Mouse (Mus musculus) WW6 (cell line): ENCODE results near the gene Pof1b.

ENCODE experiments used
- DNase-seq: peaks from one replicate; pipeline ENCODE4 v3.0.0-alpha.2; 2013; ENCODE audit warnings: low read depth, low spot score

Pof1b gene

GRCm38 (mm10) chrX:112698508-112698907, at the start of gene Pof1b:
Gene Pof1b (minus strand): TSS chrX:112698651.
- DNase-seq = no peak

DNA sequence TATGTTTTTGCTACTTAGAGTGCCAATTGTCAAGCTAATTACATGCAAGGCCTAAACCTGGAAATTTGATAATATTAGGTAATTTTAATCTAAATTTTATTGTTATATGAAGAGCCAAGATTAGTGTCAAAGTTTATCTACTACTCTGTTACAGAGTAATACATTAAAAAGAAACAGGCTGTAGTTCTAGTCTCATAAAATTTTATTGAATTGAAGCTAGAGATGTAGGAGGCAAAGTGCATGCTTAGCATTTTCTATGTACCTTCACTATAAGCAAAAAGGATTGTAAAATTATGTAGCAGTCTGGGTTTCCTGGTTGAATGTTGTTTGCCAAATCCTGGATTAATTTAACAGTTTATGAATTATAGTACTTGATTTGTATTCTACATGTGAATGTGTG, 18.1 kb upstream of the Pof1b start:
- DNase-seq = no peak

- no peak for DNase-seq
These were observed 4.1 kb downstream of the Pof1b start for GRCm38 (mm10) chrX:112694392-112694791.

DNA sequence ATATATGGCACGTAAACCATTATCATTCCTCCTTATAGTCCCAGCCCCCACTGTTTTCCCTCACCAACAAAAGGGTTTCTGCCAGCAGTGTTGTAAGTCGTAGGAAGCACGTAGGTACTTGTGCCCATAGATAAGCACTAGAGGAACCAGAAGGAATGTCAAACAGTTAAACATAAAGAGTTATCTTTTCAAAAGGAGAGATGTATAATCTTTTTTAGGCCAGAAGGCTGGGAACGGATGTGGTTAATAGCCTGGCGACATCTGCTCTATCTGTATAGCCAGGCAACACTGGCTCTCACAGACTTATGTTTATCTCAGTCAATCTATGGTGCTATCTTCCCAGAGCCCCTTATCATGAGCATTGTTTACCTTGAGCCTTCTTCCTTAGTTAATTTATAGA, 17.8 kb downstream of the Pof1b start:
- no peak for DNase-seq

DNA sequence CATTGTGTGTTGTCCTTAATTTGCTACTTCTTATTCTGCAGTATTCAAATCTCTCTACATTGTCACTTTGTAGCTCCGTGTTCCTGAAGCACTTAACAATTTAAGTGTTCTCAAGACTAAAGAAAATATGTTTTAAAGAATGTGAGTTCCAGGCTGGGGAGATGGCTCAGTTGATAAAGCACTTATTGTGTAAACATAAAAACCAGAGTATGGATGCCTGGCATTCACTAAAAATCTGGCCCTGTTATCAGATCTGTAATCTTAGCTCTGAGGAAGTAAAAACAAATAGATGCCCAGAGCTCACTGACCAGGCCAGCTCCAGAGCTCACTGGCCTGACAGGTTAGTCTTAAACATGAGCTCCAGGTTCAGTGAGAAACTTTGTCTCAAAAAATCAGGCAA, 22.9 kb downstream of the Pof1b start:
- no peak for DNase-seq

- no peak for DNase-seq
These were observed 96.9 kb downstream of the Pof1b start for GRCm38 (mm10) chrX:112601306-112602120.

DNA sequence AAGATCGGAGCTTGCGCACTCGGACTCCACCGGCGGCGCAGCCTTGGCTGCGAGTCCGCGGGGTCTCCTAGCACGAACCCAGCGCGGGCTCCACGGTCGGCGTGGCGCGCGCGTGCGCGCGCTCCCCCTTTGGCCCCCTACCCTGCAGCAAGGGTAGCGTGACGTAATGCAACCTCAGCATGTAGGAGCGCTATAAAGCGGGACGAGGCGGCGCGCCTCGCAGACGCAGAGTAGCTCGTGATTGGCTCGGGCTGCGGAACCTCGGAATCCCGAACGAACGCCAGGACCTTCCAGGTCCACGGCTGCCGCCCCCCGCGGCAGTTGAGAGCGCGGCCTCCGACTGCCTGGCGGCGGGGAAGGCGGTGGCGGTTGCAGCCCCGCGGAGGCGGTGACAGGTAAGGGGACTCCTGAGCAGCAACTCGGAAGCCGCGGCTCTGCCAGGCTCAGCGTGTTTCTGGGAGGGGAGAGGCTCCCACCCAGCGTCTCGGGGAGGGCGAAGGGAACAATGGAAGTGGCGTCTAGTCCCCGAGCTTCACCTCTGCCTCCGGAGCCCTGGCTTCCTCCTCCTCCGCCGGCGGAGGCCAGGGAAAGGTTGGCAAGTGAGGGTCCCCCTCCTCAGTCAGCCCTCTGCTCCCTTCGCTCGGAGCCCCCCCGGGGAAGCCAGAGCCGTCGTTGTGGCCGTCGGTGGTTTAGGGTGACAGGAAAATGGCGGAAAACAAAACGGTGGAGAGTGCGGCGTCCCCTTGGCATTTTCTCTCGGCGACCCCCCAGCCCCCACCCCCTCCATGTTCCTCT, 97.7 kb downstream of the Pof1b start, which contains the start of gene Zfp711:
Gene Zfp711, plus strand, starts transcription at position 16 of the 795 bp plus-strand sequence.
- peak; percentile 43 for DNase-seq
